Mouse (Mus musculus) spleen, adult 12 weeks (tissue): ENCODE measurements around the gene Atf5.

Experiments
- DNase-seq: peaks from one replicate; pipeline ENCODE4 v3.0.0; 2022; ENCODE audit warnings: low spot score

Atf5 gene

GRCm38 (mm10) chr7:44819863-44820262, 3.4 kb upstream of the Atf5 start:
- DNase-seq: no peak

- DNase-seq: no peak
Observed at GRCm38 (mm10) chr7:44819391-44819790, 2.9 kb upstream of the Atf5 start.

DNA sequence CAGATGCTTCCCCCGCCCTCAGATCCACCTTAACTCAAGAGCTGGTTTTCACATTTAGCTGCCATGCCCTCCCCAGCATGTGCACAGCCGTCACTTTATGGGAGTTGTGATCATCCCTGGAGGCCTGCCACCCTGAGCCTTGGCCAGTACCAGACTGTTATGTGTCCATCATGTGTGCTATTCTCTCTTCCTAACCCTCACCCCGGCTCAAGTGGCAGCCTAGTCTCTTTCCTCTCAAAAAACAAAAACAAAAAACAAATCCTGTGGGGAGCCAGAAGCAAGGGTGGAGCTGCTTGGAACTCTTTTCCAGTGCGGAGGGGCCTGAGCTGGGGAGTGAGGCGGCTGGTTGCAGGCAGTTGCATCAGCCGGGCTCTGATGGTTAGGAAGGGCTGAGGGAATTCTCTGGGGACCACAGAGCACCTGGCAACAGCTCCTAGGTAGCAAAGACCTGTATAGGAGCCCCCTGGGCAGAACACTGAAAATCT, 2.3 kb upstream of the Atf5 start:
- no peak for DNase-seq

GRCm38 (mm10) chr7:44818164-44818563, 1.7 kb upstream of the Atf5 start:
- DNase-seq: no peak

GRCm38 (mm10) chr7:44817441-44817840, 983 bp upstream of the Atf5 start:
- DNase-seq: no peak

DNA sequence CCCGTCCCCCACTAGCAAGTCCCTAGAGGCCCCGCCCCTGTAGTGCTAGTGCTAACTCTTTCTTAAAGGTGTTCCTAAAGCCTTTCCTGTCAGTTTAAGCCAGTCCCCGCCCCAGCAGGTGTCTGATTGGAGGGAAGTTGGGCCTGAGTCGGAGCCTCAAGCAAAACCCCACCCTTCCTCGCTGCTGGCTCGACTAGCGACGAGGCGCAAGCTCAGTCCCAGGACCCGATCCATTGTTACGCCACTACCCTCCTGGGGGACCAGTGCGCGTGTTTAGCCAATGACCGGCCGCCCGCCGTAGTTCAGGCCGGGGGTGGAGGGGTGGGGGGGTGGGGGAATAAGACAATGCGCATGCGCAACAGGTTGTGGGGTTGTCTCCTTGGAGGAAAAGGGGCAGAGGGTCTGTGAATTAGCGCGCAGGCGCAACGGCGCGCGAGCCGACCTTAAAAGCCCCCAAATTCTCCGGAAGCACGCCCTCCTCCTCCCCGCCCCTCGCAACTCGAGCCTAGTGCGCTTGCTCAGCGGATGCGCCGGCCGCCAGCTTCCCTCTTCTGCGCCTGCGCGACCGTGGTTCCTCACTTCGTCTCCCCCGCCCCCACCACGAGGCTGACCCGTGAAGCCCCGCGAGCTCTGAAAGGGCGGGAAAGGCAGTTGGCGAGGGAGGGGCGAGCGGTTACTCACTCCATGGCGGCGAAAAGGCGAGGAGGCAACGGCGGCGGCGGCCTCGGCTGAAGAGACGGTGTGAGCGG, 563 bp downstream of the Atf5 start, which contains the start of the genes Nup62 and Il4i1:
Gene Nup62 (plus strand): TSS at position 368 of the 749 bp plus-strand sequence.
Gene Il4i1 (plus strand): TSS at position 667 of the 749 bp plus-strand sequence.
- DNase-seq: peak; percentile 94

DNA sequence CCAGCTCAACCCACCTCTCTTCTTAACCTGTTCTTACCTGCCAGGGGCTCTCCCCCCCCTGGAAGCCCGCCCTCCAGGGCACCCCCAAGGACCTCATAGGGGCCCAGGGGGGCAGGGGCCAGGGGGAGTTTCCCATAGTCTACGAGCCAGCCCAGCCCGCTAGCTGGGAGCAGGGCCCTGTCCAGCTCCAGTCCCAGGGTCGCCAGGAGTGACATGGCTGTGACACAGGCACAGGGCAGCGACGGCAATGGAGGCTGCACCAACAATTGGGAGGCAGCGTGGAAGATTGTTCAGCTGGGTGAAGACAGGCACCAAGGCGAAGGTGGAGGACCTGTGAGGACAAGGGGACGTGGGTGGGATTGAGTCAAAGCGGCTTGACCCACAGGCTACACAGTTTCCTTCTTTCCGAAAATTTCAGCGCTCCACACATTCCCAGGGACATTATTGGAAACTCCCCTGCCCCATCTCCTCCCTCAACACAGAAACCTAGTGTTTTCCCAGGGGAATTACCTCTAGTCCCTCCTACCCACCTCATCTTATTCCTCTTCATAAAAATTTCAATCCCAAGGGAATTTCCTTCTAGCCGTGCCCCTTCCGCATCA, 1.4 kb downstream of the Atf5 start:
- DNase-seq: no peak

DNA sequence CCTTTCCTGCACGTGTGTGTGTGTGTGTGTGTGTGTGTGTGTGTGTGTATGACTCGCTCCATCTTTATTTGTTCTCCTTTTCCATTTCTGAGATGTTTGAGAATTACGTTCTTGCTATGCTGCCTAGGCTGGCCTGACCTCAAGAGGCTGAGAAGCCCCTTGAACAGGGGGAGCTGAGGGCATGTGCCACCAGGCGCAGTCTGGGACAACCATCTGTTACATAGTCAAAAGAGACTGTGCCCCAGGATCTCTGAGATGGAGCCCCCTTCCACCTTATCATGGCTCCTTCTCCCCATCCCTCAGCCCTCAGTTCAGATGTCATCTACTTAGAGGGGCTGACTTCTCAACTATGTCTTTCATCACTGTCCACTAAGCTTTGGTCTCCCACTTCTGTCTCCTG, 2.0 kb downstream of the Atf5 start:
- no peak for DNase-seq

DNA sequence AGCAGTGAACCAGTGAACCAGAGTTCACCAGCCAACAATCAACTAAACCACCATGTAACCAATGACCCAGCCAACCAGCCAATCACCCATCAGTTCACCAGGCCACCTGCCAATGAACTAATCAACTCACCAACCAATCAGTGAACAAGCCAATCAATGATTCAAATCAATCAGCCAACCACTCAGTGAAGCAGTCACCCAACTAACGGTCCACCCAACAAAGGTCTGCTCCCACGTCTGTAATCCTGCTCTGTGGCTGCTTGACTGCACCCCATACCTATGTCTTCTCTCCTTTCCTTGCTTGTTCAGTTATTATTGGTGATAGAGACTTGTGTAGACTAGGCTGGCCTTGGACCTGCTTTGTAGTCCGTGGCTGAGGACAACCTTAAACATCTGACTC, 2.5 kb downstream of the Atf5 start:
- no peak for DNase-seq

DNA sequence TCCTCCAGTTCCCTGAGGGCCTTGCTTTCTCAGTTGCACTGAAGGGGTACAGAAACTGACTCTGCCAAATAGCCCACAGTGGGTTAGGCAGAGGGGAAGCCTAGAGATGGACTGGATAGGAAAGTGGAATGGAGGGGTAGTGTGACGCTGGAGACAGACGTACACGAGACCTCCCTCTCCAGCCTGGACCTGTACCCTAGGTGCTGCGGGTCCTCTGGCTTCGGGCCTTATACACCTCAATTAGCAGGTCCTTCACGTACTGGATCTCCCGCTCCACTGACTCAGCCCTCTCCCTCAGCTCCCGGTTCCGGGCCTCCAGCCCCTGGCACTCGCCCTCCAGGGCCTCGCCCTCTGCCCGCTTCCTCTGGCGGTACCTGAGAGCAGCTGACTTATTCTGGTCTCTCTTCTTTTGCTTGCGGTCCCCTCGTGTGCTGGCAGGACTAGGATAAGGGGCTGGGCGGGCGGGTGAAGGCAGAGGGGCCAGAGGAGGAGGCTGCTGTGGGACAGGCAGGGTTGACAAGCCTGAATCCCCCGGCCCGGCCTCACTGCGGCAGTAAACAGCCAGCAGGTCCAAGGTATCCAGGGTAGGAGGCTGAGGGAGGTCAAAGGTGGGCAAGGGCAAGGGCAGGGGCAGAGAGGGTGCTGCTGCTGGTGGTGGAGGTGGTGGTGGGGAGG, 3.7 kb downstream of the Atf5 start:
- DNase-seq: no peak

GRCm38 (mm10) chr7:44810819-44811557, 5.5 kb downstream of the Atf5 start:
- no peak for DNase-seq

- DNase-seq: no peak
Observed at GRCm38 (mm10) chr7:44810365-44810764, 6.1 kb downstream of the Atf5 start.

DNA sequence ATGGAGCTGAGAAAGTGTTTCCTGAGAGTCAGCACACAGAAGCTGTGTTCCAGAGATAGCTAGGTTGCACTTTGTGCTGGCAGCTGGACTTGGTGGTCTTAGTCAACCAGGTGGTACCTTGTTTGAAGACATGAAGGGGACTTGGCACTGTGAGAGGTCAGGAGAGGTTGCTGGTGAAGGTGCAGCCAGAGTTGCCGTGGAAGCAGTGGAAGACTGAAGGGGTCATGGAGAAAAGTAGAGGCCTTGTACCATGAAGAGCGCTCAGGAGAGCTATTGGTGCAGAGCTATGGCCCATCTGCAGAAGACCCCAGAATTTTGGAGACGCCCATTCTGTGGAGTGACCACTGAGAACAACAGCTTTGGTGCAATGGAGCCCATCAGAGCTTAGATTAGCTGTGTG, 7.0 kb downstream of the Atf5 start:
- no peak for DNase-seq

DNA sequence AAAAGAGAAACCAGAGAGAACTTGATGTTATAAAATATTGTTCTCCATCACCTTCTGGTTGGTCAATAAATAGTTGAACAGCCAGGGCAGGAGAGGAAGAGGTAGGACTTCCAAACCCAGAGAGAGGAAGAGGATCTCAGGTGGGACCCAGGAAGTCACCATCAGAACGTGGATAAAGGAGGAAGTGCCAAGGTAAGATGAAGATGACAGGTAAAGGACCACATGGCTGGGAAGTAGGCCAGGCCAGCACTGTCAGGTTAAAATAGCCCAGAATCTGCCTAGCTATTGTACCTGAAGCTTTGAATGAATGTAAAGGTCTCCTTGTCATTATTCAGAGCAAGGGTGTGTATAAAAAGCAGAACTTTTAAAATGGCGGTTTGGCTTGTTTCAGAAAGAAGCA, 7.5 kb downstream of the Atf5 start:
- no peak for DNase-seq

DNA sequence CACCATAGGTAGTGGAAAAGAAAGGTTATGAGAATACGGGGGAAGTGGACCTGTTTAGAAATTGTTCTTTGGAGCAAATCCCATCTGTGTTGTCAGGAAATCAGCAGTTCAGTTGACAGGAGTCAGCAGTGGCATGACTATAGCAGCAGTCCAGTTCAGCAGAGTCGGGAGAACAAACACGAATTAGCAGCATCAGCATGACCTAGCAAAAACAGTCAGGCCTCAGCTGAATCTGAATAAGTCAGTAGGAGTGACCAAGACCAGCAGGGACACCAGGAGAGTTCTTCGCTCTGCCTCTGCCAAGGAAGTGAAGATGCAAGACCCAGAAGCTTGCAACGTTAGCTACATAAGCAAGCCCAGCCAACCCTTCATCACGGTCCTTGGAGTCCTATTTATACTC, 23.7 kb downstream of the Atf5 start:
- no peak for DNase-seq

- no peak for DNase-seq
Observed at GRCm38 (mm10) chr7:44790066-44790465, 26.4 kb downstream of the Atf5 start.

- no peak for DNase-seq
Observed at GRCm38 (mm10) chr7:44789531-44789930, 26.9 kb downstream of the Atf5 start.

GRCm38 (mm10) chr7:44780101-44780500, 36.4 kb downstream of the Atf5 start:
- DNase-seq: no peak

DNA sequence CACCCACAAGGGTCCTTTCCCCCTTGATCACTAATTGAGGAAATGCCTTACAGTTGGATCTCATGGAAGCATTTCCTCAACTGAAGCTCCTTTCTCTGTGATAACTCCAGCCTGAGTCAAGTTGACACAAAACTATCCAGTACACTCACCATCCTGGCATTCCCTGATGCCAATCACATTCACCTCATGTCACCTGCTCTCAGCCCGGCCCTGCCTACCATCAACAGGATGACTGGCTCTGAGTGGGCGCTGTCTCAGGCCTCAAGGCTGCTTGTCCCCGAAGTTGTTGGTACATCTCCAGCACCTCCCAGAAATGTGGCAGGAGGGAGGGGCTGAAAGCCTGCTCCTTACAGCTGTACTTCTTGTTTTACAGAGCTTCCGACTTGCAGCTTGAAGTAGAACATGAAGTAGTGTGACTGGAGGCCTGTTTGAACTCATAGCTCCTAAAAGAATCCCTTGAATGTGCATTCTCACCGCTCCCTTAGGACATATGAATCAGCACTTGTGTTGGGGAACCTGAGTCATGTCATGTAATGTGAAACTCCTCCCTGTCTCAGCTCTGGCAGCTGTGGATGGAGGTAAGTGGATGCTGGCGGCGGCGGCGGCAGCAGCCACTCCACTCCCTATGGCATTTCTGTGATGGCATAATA, 39.5 kb downstream of the Atf5 start:
- DNase-seq: no peak

GRCm38 (mm10) chr7:44772591-44773204, 43.8 kb downstream of the Atf5 start:
- no peak for DNase-seq

DNA sequence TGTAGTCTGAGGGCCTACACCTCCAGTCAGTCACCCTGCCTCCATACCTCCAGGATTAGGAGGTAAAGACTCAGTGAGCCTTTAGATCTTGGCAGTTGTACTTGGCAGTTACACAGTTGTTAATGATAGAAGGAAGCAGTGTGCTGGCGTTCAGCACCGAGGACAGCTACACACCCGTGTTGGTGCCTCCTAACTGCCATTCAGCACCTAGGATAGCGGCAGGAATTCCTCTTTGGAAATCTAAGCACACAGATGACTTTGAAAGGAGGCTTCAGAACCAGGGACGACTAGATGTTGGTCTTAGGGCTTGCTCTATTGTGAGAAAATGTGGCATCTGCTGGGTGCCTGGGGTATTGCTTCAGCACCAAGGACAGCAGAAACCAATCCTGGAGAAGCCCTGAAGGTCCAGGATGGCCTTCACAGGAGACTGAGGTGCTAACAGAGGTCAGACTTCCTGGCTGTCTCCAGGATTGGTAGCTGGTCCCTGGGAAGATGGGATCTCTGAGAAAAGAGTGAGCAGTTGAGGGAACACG, 46.3 kb downstream of the Atf5 start:
- peak; percentile 18 for DNase-seq
